Mouse (Mus musculus) kidney, embryonic 16.5 days (tissue): ENCODE measurements at regions not wholly inside any gene's neighbourhood (a gene's known extent, or its start where the extent isn't known, plus 50 kb on each side); places are given as distances from the start of the nearest gene placed in this dataset.

Experiments used
- ATAC-seq: fragments of 200-750 bp; cut with Nextera tagmentation; 2 replicates; pipeline ENCODE4 v1.8.0; 2017; ENCODE audit warnings: moderate TSS enrichment; ENCODE audit not compliant: low FRiP score, low TSS enrichment
- H3K27ac ChIP-seq: fragments of 300-500 bp; sonication (generic); 2 replicates; pipeline ENCODE4 v1.5.1; 2014; ENCODE audit warnings: low read length
- H3K27me3 ChIP-seq: fragments of 300-500 bp; sonication (generic); 2 replicates; pipeline ENCODE4 v1.6.1; 2014; ENCODE audit warnings: low read length, control low read depth, mixed read lengths; ENCODE audit not compliant: insufficient read depth
- H3K36me3 ChIP-seq: fragments of 300-500 bp; sonication (generic); 2 replicates; pipeline ENCODE4 v1.6.1; 2014; ENCODE audit warnings: low read length, control low read depth, mixed read lengths; ENCODE audit not compliant: insufficient read depth
- H3K4me1 ChIP-seq: fragments of 300-500 bp; sonication (generic); 2 replicates; pipeline ENCODE4 v1.6.1; 2014; ENCODE audit warnings: low read length, control low read depth, mixed read lengths; ENCODE audit not compliant: insufficient read depth
- H3K4me2 ChIP-seq: fragments of 300-500 bp; sonication (generic); replicated peaks from 2 replicates; pipeline ENCODE4 v1.6.1; 2014; ENCODE audit warnings: low read depth, low read length
- H3K4me3 ChIP-seq: fragments of 300-500 bp; sonication (generic); 2 replicates; pipeline ENCODE4 v1.5.1; 2014; ENCODE audit warnings: mild to moderate bottlenecking, low read length
- H3K9ac ChIP-seq: fragments of 300-500 bp; sonication (generic); replicated peaks from 2 replicates; pipeline ENCODE4 v1.6.1; 2014; ENCODE audit warnings: low read length
- H3K9me3 ChIP-seq: fragments of 300-500 bp; sonication (generic); 2 replicates; pipeline ENCODE4 v1.6.1; 2016; ENCODE audit warnings: low read length, control low read depth
- WGBS: fragments of 180-500 bp; shearing (Covaris S2); extraction: QIAGEN DNeasy Blood & Tissue Kit; methylation state at CpG from one replicate; pipeline ENCODE4 v1.1.7; 2014; 5-methylcytosine and 5-hydroxymethylcytosine counted together

- 84% methylated on average over 6 of the region's 6 CpGs for WGBS
- Histone ChIP-seq H3K36me3 (no peaks in the 10 kb centered on the region), H3K4me2 (no peak overlapping the region)
Observed at GRCm38 (mm10) chr14:61691785-61692372, 84.6 kb downstream of the Kcnrg start.

GRCm38 (mm10) chr14:61694796-61695195 is 87.5 kb downstream of the Kcnrg start:
- no peak overlapping the region for H3K27ac ChIP-seq
- H3K27me3 ChIP-seq = peaks cover 17% of the 10 kb centered on the region
- no peak overlapping the region for H3K4me2 ChIP-seq
- ATAC-seq = no peak
- no peak overlapping the region for H3K9ac ChIP-seq
- 94% methylated on average over 3 of the region's 3 CpGs for WGBS
- H3K36me3 ChIP-seq = no peaks in the 10 kb centered on the region
- no peak overlapping the region for H3K4me3 ChIP-seq
- H3K9me3 ChIP-seq = no peaks in the 10 kb centered on the region
- H3K4me1 ChIP-seq = 0 out of 2 replicates have a peak, but pooled peaks cover 11% of the 10 kb centered on the region

More at GRCm38 (mm10) chr14:61691785-61692372, 84.6 kb downstream of the Kcnrg start:
- H3K27ac ChIP-seq = no peak overlapping the region
- H3K4me1 ChIP-seq = peaks cover 3% of the 10 kb centered on the region; the same call in 1 of the 2 replicates
- H3K9me3 ChIP-seq = no peaks in the 10 kb centered on the region
- H3K4me3 ChIP-seq = no peak overlapping the region
- H3K27me3 ChIP-seq = peaks cover 35% of the 10 kb centered on the region
- no peak overlapping the region for H3K9ac ChIP-seq
- no peak for ATAC-seq

- peaks cover 2% of the 10 kb centered on the region; the same call in 1 of the 2 replicates for H3K27me3 ChIP-seq
- no peaks in the 10 kb centered on the region for H3K36me3 ChIP-seq
- H3K4me3 ChIP-seq = no peak overlapping the region
- ATAC-seq = no peak
- 0 out of 2 replicates have a peak, but pooled peaks cover 11% of the 10 kb centered on the region for H3K4me1 ChIP-seq
- WGBS = 64% methylated on average over 7 of the region's 7 CpGs
- H3K4me2 ChIP-seq = no peak overlapping the region
- no peaks in the 10 kb centered on the region for H3K9me3 ChIP-seq
- H3K27ac ChIP-seq = no peak overlapping the region
- H3K9ac ChIP-seq = no peak overlapping the region
Observed at GRCm38 (mm10) chr14:61696290-61696842, 89.1 kb downstream of the Kcnrg start.

- H3K27me3 ChIP-seq = no peaks in the 10 kb centered on the region
- 42% methylated on average over 13 of the region's 13 CpGs for WGBS
- 0 out of 2 replicates have a peak, but pooled peaks cover 11% of the 10 kb centered on the region for H3K4me1 ChIP-seq
- H3K4me2 ChIP-seq = no peak overlapping the region
- no peaks in the 10 kb centered on the region for H3K36me3 ChIP-seq
- H3K27ac ChIP-seq = no peak overlapping the region
- H3K9me3 ChIP-seq = no peaks in the 10 kb centered on the region
- no peak for ATAC-seq
- H3K4me3 ChIP-seq = no peak overlapping the region
- no peak overlapping the region for H3K9ac ChIP-seq
Observed at GRCm38 (mm10) chr14:61696886-61697554, 89.8 kb downstream of the Kcnrg start.

- WGBS = 76% methylated on average over 10 of the region's 10 CpGs
- ATAC-seq = no peak
- Histone ChIP-seq H3K9me3 (no peaks in the 10 kb centered on the region), H3K4me3 (no peak overlapping the region), H3K9ac (no peak overlapping the region), H3K27ac (no peak overlapping the region), H3K4me2 (no peak overlapping the region), H3K27me3 (no peaks in the 10 kb centered on the region), H3K36me3 (no peaks in the 10 kb centered on the region), H3K4me1 (0 out of 2 replicates have a peak, but pooled peaks cover 11% of the 10 kb centered on the region)
Observed at GRCm38 (mm10) chr14:61697704-61698103, 90.4 kb downstream of the Kcnrg start.

GRCm38 (mm10) chr14:61698358-61699055 is 91.2 kb downstream of the Kcnrg start:
- no peak overlapping the region for H3K4me2 ChIP-seq
- no peak for ATAC-seq
- H3K36me3 ChIP-seq = no peaks in the 10 kb centered on the region

GRCm38 (mm10) chr14:61699638-61700037 is 92.4 kb downstream of the Kcnrg start:
- no peaks in the 10 kb centered on the region for H3K36me3 ChIP-seq
- no peaks in the 10 kb centered on the region for H3K9me3 ChIP-seq
- H3K27me3 ChIP-seq = no peaks in the 10 kb centered on the region
- no peak overlapping the region for H3K4me2 ChIP-seq
- ATAC-seq = no peak
- no peak overlapping the region for H3K27ac ChIP-seq
- 0 out of 2 replicates have a peak, but pooled peaks cover 11% of the 10 kb centered on the region for H3K4me1 ChIP-seq
- H3K4me3 ChIP-seq = no peak overlapping the region
- WGBS = 83% methylated on average over 7 of the region's 7 CpGs
- no peak overlapping the region for H3K9ac ChIP-seq

More at GRCm38 (mm10) chr14:61698358-61699055, 91.2 kb downstream of the Kcnrg start:
- H3K4me1 ChIP-seq = 0 out of 2 replicates have a peak, but pooled peaks cover 11% of the 10 kb centered on the region
- WGBS = 48% methylated on average over 12 of the region's 12 CpGs
- H3K9me3 ChIP-seq = no peaks in the 10 kb centered on the region
- no peak overlapping the region for H3K9ac ChIP-seq
- H3K27ac ChIP-seq = no peak overlapping the region
- H3K27me3 ChIP-seq = no peaks in the 10 kb centered on the region
- no peak overlapping the region for H3K4me3 ChIP-seq

GRCm38 (mm10) chr14:61701131-61701530 is 93.9 kb downstream of the Kcnrg start:
- no peak overlapping the region for H3K4me3 ChIP-seq
- no peak overlapping the region for H3K4me2 ChIP-seq
- no peak overlapping the region for H3K27ac ChIP-seq
- no peak overlapping the region for H3K9ac ChIP-seq
- 0 out of 2 replicates have a peak, but pooled peaks cover 11% of the 10 kb centered on the region for H3K4me1 ChIP-seq
- H3K9me3 ChIP-seq = no peaks in the 10 kb centered on the region
- H3K27me3 ChIP-seq = no peaks in the 10 kb centered on the region
- ATAC-seq = no peak
- WGBS = 73% methylated on average over 10 of the region's 10 CpGs
- no peaks in the 10 kb centered on the region for H3K36me3 ChIP-seq

GRCm38 (mm10) chr14:61703916-61704315 is 96.7 kb downstream of the Kcnrg start:
- ATAC-seq = no peak
- Histone ChIP-seq H3K4me1 (0 out of 2 replicates have a peak, but pooled peaks cover under 1% of the 10 kb centered on the region), H3K27ac (no peak overlapping the region), H3K4me3 (no peak overlapping the region), H3K9ac (no peak overlapping the region), H3K9me3 (no peaks in the 10 kb centered on the region), H3K27me3 (no peaks in the 10 kb centered on the region), H3K4me2 (no peak overlapping the region), H3K36me3 (no peaks in the 10 kb centered on the region)
- 86% methylated on average over 3 of the region's 3 CpGs for WGBS
